Mouse (Mus musculus): ENCODE results near the gene Marco. TPM values are rescaled to one million over a fixed set of nuclear protein-coding genes. Genes with fewer than 3 reads are reported as not detected.

Gene Marco
- total RNA-seq (2021), result under 1 TPM; 0.46 to 0.50 TPM
- long read RNA-seq, experiment 1, partial matches to known transcripts, result 0 of 1 reads
- long read RNA-seq, experiment 1, other reads (novel, unspliced or antisense), result 0 of 1 reads
- long read RNA-seq, experiment 2, result 0 reads

- DNase-seq, result no peak
- intact Hi-C loops (cut with DNase I), result no loop called here
Observed at GRCm38 (mm10) chr1:120504924-120505323, at the start of gene Marco. Marco (minus strand) TSS chr1:120505024.

- intact Hi-C loops (cut with DNase I), result no loop called here
- DNase-seq, result no peak
Observed at GRCm38 (mm10) chr1:120539506-120540029, 34.7 kb upstream of the Marco start.

- DNase-seq, result no peak
- intact Hi-C loops (cut with DNase I), result no loop called here
Observed at GRCm38 (mm10) chr1:120536998-120537397, 32.2 kb upstream of the Marco start.

GRCm38 (mm10) chr1:120535919-120536318 lies 31.1 kb upstream of the Marco start:
- intact Hi-C loops (cut with DNase I), result no loop called here
- DNase-seq, result no peak

GRCm38 (mm10) chr1:120532321-120532916 lies 27.6 kb upstream of the Marco start:
- no peak for DNase-seq
- intact Hi-C loops (cut with DNase I), result no loop called here

- intact Hi-C loops (cut with DNase I), result no loop called here
- no peak for DNase-seq
Observed at GRCm38 (mm10) chr1:120531770-120532169, 26.9 kb upstream of the Marco start.

- DNase-seq, result no peak
- intact Hi-C loops (cut with DNase I), result no loop called here
Observed at GRCm38 (mm10) chr1:120529881-120530280, 25.1 kb upstream of the Marco start.

- intact Hi-C loops (cut with DNase I), result no loop called here
- no peak for DNase-seq
Observed at GRCm38 (mm10) chr1:120517618-120518017, 12.8 kb upstream of the Marco start.

GRCm38 (mm10) chr1:120510311-120510710 lies 5.5 kb upstream of the Marco start:
- no peak for DNase-seq
- intact Hi-C loops (cut with DNase I), result no loop called here

- no peak for DNase-seq
- intact Hi-C loops (cut with DNase I), result no loop called here
Observed at GRCm38 (mm10) chr1:120508976-120509375, 4.2 kb upstream of the Marco start.

GRCm38 (mm10) chr1:120504046-120504710 lies 646 bp downstream of the Marco start:
- DNase-seq, result no peak
- intact Hi-C loops (cut with DNase I), result no loop called here

GRCm38 (mm10) chr1:120501496-120501895 lies 3.3 kb downstream of the Marco start:
- DNase-seq, result no peak
- intact Hi-C loops (cut with DNase I), result no loop called here

GRCm38 (mm10) chr1:120498036-120498435 lies 6.8 kb downstream of the Marco start:
- intact Hi-C loops (cut with DNase I), result no loop called here
- DNase-seq, result no peak

- no peak for DNase-seq
- intact Hi-C loops (cut with DNase I), result no loop called here
Observed at GRCm38 (mm10) chr1:120480937-120481336, 23.9 kb downstream of the Marco start.

- no peak for DNase-seq
- intact Hi-C loops (cut with DNase I), result no loop called here
Observed at GRCm38 (mm10) chr1:120474825-120475224, 30.0 kb downstream of the Marco start.

- intact Hi-C loops (cut with DNase I), result loop anchor here (10.0 kb wide), 1 partner anchor 274 kb away; no protein-coding TSS in a partner anchor
Observed at GRCm38 (mm10) chr1:120468891-120469290, 35.9 kb downstream of the Marco start.

GRCm38 (mm10) chr1:120467323-120467722 lies 37.5 kb downstream of the Marco start:
- DNase-seq, result no peak
- intact Hi-C loops (cut with DNase I), result loop anchor here (10.0 kb wide), 1 partner anchor 273 kb away; no protein-coding TSS in a partner anchor

More at GRCm38 (mm10) chr1:120468891-120469290, 35.9 kb downstream of the Marco start:
- peak; percentile 35 to 62 for DNase-seq

GRCm38 (mm10) chr1:120466751-120467150 lies 38.1 kb downstream of the Marco start:
- intact Hi-C loops (cut with DNase I), result loop anchor here (10.0 kb wide), 1 partner anchor 272 kb away; no protein-coding TSS in a partner anchor
- peak in 1 of 2 experiments; percentile 1 for DNase-seq

GRCm38 (mm10) chr1:120459032-120459431 lies 45.8 kb downstream of the Marco start:
- no peak for DNase-seq
- intact Hi-C loops (cut with DNase I), result no loop called here

GRCm38 (mm10) chr1:120458524-120458923 lies 46.3 kb downstream of the Marco start:
- intact Hi-C loops (cut with DNase I), result no loop called here
- no peak for DNase-seq

GRCm38 (mm10) chr1:120451486-120452270 lies 53.1 kb downstream of the Marco start:
- DNase-seq, result no peak
- intact Hi-C loops (cut with DNase I), result no loop called here
